Mouse (Mus musculus) gastrocnemius, postnatal 10 days (tissue): Measurements from ENCODE around the gene Zbtb25. TPM values are rescaled to one million over a fixed set of nuclear protein-coding genes. Genes with fewer than 3 reads are reported as not detected.

Source experiments
- DNase-seq: peaks from one replicate; pipeline ENCODE4 v3.0.0; 2021; ENCODE audit warnings: mixed read lengths
- total RNA-seq, 2 experiments: library from RNA; stranded (reverse); gene quantifications; 2 replicates each; pipeline ENCODE4 v1.2.3; 2021

Gene Zbtb25
- total RNA-seq, 2 experiments from 2014 or later, result 10.6 to 11.0 TPM

- DNase-seq, result no peak
Observed at GRCm38 (mm10) chr12:76336111-76336965, 33.1 kb downstream of the Zbtb25 start.

- no peak for DNase-seq
Observed at GRCm38 (mm10) chr12:76335641-76336040, 33.8 kb downstream of the Zbtb25 start.

- DNase-seq, result no peak
Observed at GRCm38 (mm10) chr12:76333688-76334087, 35.7 kb downstream of the Zbtb25 start.

GRCm38 (mm10) chr12:76328567-76329354 is 40.6 kb downstream of the Zbtb25 start:
- DNase-seq, result no peak

- no peak for DNase-seq
Observed at GRCm38 (mm10) chr12:76326437-76327220, 42.8 kb downstream of the Zbtb25 start.

- peak; percentile 51 for DNase-seq
Observed at GRCm38 (mm10) chr12:76324679-76325431, 44.5 kb downstream of the Zbtb25 start, which contains the start of gene Akap5. Gene Akap5, plus strand, starts transcription at chr12:76324891.

- no peak for DNase-seq
Observed at GRCm38 (mm10) chr12:76318282-76319212, 50.9 kb downstream of the Zbtb25 start.

- no peak for DNase-seq
Observed at GRCm38 (mm10) chr12:76311951-76312350, 57.5 kb downstream of the Zbtb25 start.

- no peak for DNase-seq
Observed at GRCm38 (mm10) chr12:76311227-76311626, 58.2 kb downstream of the Zbtb25 start.

- DNase-seq, result no peak
Observed at GRCm38 (mm10) chr12:76310633-76311032, 58.8 kb downstream of the Zbtb25 start.

GRCm38 (mm10) chr12:76310007-76310406 is 59.4 kb downstream of the Zbtb25 start:
- DNase-seq, result no peak

GRCm38 (mm10) chr12:76308436-76308835 is 61.0 kb downstream of the Zbtb25 start:
- no peak for DNase-seq

GRCm38 (mm10) chr12:76307964-76308363 is 61.4 kb downstream of the Zbtb25 start:
- DNase-seq, result no peak

- DNase-seq, result no peak
Observed at GRCm38 (mm10) chr12:76306852-76307561, 62.4 kb downstream of the Zbtb25 start.

- no peak for DNase-seq
Observed at GRCm38 (mm10) chr12:76305107-76305506, 64.3 kb downstream of the Zbtb25 start.

- peak; percentile 30 for DNase-seq
Observed at GRCm38 (mm10) chr12:76304199-76304598, 65.2 kb downstream of the Zbtb25 start.

GRCm38 (mm10) chr12:76303474-76303873 is 65.9 kb downstream of the Zbtb25 start:
- peak; percentile 26 for DNase-seq

GRCm38 (mm10) chr12:76300367-76300766 is 69.0 kb downstream of the Zbtb25 start:
- no peak for DNase-seq

GRCm38 (mm10) chr12:76299361-76299906 is 70.0 kb downstream of the Zbtb25 start:
- DNase-seq, result no peak
